Mouse (Mus musculus) CD8-positive naive resting alpha-beta T cell, adult 2 months (primary cell): Measurements from ENCODE around the gene Sorcs3.

Experiments used
- DNase-seq, 2 experiments: peaks; one replicate each; pipeline ENCODE4 v3.0.0; 2022; ENCODE audit warnings: low read depth in 2 of 2, low spot score in 2 of 2

Gene Sorcs3

GRCm38 (mm10) chr19:48700111-48700658, 494.4 kb downstream of the Sorcs3 start:
- no peak for DNase-seq

DNA sequence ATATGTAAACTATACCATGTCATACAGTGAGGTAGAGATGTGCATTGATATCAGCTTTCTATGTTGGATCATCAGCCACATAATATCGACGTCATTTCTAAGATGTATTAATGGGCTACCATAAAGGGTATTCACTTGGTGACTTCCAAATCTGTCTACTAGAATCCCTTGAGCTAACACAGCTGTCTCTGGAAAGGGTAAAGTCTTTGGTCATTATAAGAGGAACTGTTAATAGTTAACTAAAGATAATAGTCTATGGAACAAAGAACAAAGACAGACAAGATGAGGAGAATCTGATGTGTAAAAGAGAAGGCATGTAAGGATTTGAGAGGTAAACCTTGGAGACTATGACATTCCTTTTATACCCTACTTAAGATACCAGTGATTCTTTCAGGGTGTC, 497.9 kb downstream of the Sorcs3 start:
- DNase-seq = no peak

- no peak for DNase-seq
Measured at GRCm38 (mm10) chr19:48706267-48706923, 500.6 kb downstream of the Sorcs3 start.

- DNase-seq = no peak
Measured at GRCm38 (mm10) chr19:48706924-48707320, 501.1 kb downstream of the Sorcs3 start.

GRCm38 (mm10) chr19:48725851-48726419, 520.1 kb downstream of the Sorcs3 start:
- no peak for DNase-seq

DNA sequence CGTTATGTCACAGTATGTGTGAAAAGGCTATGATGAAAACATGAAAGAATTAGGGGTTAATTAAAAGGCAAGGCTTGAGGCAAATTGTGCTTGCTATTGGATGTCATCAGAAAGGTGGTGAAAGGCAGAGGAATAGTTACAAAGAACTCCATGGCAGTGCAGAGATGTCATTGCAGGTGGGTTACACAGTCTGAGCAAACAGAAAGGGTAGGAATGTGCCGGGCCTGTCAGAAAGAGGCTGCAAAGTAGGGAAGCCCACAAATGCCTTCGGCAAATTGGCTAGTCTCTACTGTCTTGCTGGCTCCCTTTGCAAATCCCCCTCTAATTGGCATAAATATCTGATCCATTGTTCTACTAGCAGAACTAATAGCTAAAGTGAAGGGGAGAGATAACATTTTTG, 521.2 kb downstream of the Sorcs3 start:
- DNase-seq = no peak

GRCm38 (mm10) chr19:48727601-48728000, 521.8 kb downstream of the Sorcs3 start:
- DNase-seq = no peak

DNA sequence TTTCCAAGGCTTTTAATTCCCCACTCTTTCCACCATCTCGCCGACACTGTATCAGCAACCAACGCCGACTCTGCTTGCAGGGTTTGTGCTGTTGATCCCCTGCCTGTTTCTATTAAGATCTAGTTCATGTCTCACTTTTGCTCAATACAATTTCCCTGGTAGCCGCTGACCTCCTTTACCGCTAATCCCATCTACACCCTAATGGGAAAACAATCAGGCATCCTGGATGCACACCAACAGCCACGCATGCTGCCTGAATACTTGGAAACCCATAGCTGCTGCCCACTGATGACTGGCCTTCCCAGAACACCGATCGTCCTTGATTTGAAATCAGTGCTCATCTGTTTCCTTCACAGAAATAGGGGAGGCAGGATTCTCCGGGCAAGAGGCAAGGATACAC, 525.9 kb downstream of the Sorcs3 start:
- DNase-seq = no peak

GRCm38 (mm10) chr19:48734370-48734769, 528.5 kb downstream of the Sorcs3 start:
- no peak for DNase-seq

DNA sequence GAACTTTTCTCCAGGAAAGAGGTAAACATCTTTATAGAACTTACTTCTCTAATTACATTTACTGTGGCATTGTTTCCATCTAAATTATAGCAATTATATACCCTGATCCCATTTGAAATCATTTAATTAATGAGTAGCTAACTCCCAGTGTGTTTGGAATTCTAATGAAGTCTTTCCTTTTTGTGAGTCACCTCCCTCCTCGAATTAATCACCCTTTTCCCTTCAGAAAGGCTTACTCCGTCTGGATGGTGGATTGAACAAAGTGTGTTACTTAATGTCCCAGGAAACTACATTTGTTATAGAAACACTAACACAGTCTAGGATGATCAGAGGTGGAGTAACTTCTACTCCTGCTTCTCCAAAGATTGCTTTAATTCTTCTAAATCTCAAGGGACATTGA, 531.7 kb downstream of the Sorcs3 start:
- no peak for DNase-seq

DNA sequence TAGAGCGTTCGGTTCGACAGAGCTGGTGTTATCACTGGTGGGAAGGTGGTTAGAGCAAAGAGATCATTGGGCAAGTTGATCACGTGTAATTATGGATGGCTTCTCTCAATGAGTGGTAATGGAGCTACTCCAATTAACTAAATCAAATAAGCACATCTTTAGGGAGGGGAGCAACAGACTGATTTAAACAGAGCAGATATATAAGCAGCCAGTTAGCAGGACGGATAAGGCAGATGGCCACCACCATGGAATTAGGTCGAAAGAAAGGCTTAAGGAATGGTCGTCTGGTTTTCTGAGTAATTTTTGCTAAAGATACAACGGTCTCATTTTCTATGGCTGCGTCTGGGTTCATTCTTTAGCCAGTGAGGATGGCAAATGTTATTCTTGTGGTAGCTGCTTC, 549.3 kb downstream of the Sorcs3 start:
- no peak for DNase-seq

GRCm38 (mm10) chr19:48756831-48757230, 551.0 kb downstream of the Sorcs3 start:
- DNase-seq = no peak

DNA sequence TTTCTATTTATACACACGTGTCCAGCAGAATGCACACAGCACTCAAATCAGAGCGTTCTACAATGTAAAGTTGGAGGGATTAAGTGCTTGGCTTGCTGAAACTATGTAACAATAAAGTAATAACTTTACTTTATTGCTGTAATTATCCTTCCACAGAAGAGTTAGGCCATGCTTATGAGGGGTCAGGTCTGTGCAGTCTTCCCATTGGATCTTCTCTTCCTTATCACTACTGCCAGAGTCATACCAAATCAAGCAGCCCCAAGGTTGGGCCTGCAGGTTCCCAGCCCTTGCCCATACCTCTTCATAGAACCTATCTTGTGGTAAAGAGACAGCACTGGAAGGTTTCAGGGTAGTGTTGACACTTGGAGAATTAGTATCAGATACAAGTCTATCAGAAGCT, 560.7 kb downstream of the Sorcs3 start:
- DNase-seq = no peak

GRCm38 (mm10) chr19:48771565-48771964, 565.7 kb downstream of the Sorcs3 start:
- DNase-seq = no peak

DNA sequence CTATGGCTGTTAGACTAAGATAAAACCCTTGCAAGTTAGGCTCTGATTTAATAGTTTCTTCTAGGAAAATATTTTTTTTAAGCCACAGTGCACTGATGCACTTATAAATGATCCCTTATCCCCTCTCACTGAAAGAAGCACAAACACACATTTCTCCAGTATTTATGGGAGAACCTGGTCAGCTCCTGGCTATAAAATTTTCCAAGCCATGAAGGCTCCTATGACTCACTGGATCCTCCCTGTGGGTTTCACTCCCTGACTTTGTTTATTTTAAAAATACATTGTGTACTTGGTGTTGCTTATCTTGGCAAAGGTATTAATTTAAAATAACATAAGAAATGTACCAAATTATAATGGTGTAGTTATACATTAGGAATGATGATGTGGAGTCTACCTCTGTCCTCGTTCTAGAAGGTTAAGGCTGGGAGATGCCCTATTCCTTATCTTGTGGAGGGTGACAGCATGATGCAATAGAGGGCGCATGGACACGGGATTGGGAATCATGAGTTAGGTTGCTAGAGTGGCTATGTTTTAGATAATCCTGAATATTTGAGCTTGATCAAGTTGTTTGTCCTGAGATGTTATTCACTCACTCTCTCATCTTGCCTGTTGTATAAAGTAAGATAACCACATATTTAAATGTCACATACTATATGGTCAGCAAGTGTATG, 573.4 kb downstream of the Sorcs3 start:
- DNase-seq = no peak

DNA sequence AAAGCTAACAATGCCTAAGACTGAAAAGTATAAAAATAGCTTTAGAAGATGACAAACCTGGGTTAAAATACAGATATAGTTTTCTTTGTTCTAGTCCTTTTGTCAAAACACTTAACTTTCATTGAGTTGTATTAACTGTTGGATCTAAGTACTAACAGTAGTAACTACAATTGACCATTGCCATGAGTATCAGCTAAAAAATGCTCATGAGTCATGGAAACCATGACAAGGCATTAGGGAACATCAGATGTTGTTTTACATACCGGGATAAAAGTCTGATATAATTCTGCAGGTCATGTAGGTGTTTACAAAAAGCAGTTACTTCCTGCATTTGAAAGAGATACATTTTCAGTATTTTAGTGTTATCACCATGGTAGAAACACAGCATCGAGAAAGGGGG, 575.0 kb downstream of the Sorcs3 start:
- no peak for DNase-seq

GRCm38 (mm10) chr19:48782024-48782721, 576.3 kb downstream of the Sorcs3 start:
- DNase-seq = no peak

DNA sequence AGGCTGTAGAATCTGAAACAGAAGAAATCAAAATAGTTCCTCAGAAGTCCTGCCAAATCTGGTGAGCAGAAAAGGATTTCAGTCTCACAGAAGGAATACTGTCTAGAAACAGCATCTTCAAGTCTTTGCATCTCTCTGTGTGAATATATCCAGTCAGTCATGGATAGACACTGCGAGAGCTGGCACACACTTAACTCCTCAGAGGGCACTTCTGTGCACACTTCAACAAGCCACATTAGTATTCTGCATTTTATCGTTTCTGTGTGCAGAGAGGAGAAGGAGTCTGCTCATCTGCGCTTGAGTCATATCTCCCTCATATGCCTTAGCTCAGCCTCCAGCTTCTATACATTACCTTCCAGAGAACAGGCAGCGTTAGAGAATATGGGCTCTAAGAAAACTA, 581.4 kb downstream of the Sorcs3 start:
- no peak for DNase-seq

DNA sequence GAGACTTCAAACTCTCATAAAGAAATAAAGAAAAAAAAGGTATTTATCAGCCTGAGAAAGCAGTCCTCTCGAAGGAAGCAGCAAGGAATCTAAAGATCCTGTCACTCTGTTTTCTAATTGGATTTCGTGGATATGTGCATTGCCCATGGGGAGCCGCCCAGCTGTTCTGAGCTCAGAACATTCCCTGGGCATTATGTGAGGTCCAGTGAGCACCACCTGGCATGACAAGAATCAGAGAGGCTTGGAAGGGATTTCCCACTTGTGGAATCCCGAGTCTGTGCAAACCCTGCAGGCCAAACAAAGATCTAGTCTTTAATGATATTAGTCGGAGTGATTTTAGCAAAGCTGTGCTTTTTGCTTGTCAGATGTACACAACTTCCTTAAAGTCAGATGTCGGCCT, 598.7 kb downstream of the Sorcs3 start:
- no peak for DNase-seq

- DNase-seq = no peak
Measured at GRCm38 (mm10) chr19:48811541-48811940, 605.7 kb downstream of the Sorcs3 start.

GRCm38 (mm10) chr19:48813823-48814222, 608.0 kb downstream of the Sorcs3 start:
- DNase-seq = no peak

GRCm38 (mm10) chr19:48815064-48815463, 609.2 kb downstream of the Sorcs3 start:
- no peak for DNase-seq
